Mouse (Mus musculus): ENCODE measurements around the gene Tmem262. TPM values are rescaled to one million over a fixed set of nuclear protein-coding genes. Genes with fewer than 3 reads are reported as not detected.

Tmem262 gene
- total RNA-seq, 1 experiment from 2014 or later, result 0.85 TPM

- DNase-seq, result peak; percentile 89
Observed at GRCm38 (mm10) chr19:6061021-6061533, 18.8 kb upstream of the Tmem262 start, which contains the start of gene Znhit2. Znhit2 (plus strand) TSS chr19:6061192.

- DNase-seq, result peak; percentile 34
Observed at GRCm38 (mm10) chr19:6061641-6062302, 18.1 kb upstream of the Tmem262 start.

- no peak for DNase-seq
Observed at GRCm38 (mm10) chr19:6062418-6062817, 17.4 kb upstream of the Tmem262 start.

GRCm38 (mm10) chr19:6063081-6063480, 16.8 kb upstream of the Tmem262 start:
- DNase-seq, result no peak

- no peak for DNase-seq
Observed at GRCm38 (mm10) chr19:6066571-6066970, 13.3 kb upstream of the Tmem262 start.

GRCm38 (mm10) chr19:6067011-6067723, 12.7 kb upstream of the Tmem262 start:
- peak; percentile 81 for DNase-seq

- peak; percentile 94 for DNase-seq
Observed at GRCm38 (mm10) chr19:6067724-6068415, 12.0 kb upstream of the Tmem262 start, which contains the start of gene Tm7sf2. Tm7sf2 (minus strand) TSS chr19:6068373.

- no peak for DNase-seq
Observed at GRCm38 (mm10) chr19:6068951-6069350, 10.9 kb upstream of the Tmem262 start.

- no peak for DNase-seq
Observed at GRCm38 (mm10) chr19:6069851-6070250, 10.0 kb upstream of the Tmem262 start.

- DNase-seq, result no peak
Observed at GRCm38 (mm10) chr19:6070571-6071250, 9.1 kb upstream of the Tmem262 start.

- DNase-seq, result no peak
Observed at GRCm38 (mm10) chr19:6071261-6071660, 8.6 kb upstream of the Tmem262 start.

GRCm38 (mm10) chr19:6073889-6074288, 5.9 kb upstream of the Tmem262 start:
- no peak for DNase-seq

GRCm38 (mm10) chr19:6076564-6077393, 3.1 kb upstream of the Tmem262 start, which contains the start of gene Vps51:
Vps51 (minus strand) TSS chr19:6077231.
- peak; percentile 72 for DNase-seq

- DNase-seq, result no peak
Observed at GRCm38 (mm10) chr19:6082156-6082555, 2.3 kb downstream of the Tmem262 start, which contains the start of gene Gm28374. Gm28374 (minus strand) TSS chr19:6082256.

GRCm38 (mm10) chr19:6084478-6085248, 4.8 kb downstream of the Tmem262 start, which contains the start of the genes Zfpl1 and Cdca5:
Zfpl1 (minus strand) TSS chr19:6084956.
Cdca5 (plus strand) TSS chr19:6084983.
- DNase-seq, result peak; percentile 94

GRCm38 (mm10) chr19:6085417-6085879, 5.6 kb downstream of the Tmem262 start:
- DNase-seq, result peak; percentile 48

- DNase-seq, result no peak
Observed at GRCm38 (mm10) chr19:6088841-6089240, 9.0 kb downstream of the Tmem262 start.

- DNase-seq, result no peak
Observed at GRCm38 (mm10) chr19:6094119-6094518, 14.3 kb downstream of the Tmem262 start, which contains the start of gene AC131692.1. AC131692.1 (plus strand) TSS chr19:6094419.

- DNase-seq, result no peak
Observed at GRCm38 (mm10) chr19:6097847-6098246, 18.0 kb downstream of the Tmem262 start.

- DNase-seq, result no peak
Observed at GRCm38 (mm10) chr19:6101186-6101585, 21.4 kb downstream of the Tmem262 start.
